Mouse (Mus musculus): ENCODE results near the gene 2310039H08Rik. TPM values are rescaled to one million over a fixed set of nuclear protein-coding genes. Genes with fewer than 3 reads are reported as not detected.
"Not testable (repeated sequence)": the region's sequence is repeated elsewhere in the genome, so short reads cannot be mapped to it uniquely, and the experiment has no call there.

The 2310039H08Rik gene
- total RNA-seq, 2 experiments from 2014 or later = 31.3 to 33.2 TPM

DNA sequence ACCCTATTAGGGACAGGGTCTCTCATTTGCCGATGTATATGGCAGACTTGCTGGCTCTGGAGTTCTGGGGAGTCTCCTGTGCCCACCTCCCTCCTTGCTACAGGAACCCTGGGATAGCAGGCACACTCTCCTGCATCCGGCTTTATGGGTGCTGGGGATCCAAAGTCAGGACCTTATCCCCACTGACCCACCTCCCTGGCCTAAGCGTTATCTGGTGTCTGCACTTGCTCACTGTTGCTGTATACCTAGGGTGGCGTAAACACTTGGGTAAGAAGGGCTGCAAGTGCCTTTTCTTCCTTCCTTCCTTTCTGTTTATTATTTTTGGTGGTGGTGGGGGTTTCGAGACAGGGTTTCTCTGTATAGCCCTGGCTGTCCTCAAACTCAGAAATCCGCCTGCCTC, 31.1 kb upstream of the 2310039H08Rik start:
- DNase-seq = no peak
- no peak for TF ChIP-seq CTCF (IDR thresholded peaks at IDR 0.05)
- H3K27ac ChIP-seq = no peak overlapping the region
- H3K4me3 ChIP-seq = no peak overlapping the region
- intact Hi-C loops (cut with DNase I) = no loop called here

DNA sequence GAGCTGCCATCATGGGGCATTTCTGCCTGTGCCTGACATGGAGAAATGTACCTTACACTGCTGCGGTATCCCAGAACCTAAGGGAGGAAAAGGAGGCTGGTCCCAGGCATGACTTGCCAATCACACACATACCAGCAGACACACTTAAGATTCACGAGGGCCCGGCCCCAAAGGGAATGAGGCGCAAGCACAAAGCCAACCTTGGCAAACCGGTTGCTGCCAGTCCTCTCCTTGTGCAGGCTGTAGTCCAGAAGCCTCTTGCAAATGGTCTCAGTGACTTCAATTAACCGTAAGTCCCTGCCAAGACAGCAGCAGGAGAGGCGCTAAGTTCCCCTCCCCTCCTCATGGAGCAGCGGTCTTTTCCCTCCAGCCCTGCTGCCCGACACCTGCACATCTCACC, 29.4 kb upstream of the 2310039H08Rik start:
- DNase-seq = no peak
- Histone ChIP-seq H3K4me3 (no peak overlapping the region), H3K27ac (no peak overlapping the region)
- intact Hi-C loops (cut with DNase I) = no loop called here
- no peak for TF ChIP-seq CTCF (IDR thresholded peaks at IDR 0.05)

DNA sequence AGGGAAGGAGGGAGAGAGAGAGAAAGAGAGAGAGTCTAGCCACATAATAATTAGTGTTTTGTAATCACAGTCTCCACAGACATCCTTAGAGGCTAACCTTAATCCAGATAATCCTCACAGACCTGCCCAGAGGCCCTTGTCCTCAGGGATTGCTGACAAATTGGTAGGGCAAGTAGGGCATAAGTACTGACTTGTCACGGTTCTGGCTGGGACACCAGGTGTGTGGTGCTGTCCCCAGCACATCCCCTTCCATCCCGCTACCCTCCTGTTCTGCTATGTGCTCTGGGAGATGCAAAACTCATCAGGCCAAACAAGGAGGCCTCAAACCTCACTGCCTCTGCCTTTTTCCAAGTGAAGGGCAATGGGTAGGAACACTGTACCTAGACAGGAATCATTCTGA, 26.9 kb upstream of the 2310039H08Rik start:
- no peak for DNase-seq
- intact Hi-C loops (cut with DNase I) = no loop called here
- no peak for TF ChIP-seq CTCF (IDR thresholded peaks at IDR 0.05)
- Histone ChIP-seq H3K4me3 (no peak overlapping the region), H3K27ac (no peak overlapping the region)

DNA sequence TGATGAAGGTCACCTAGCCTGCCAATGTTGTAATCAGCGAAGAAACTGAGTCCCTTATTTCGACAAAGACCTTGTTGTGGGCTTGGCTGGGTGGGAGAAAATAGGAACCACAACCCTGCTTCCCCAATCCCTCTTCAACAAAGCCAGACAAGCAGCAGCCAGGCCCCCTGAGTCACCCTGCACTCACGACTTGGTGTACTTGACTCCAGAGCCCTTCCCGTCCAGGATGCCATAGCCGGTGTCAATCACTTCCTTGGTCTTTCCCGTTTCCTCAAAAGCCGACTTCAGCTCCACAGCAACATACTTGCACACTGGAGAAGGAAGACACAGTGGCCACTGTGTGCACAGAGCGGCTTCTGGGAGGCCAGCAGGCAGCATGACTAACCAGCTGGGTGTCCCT, 25.2 kb upstream of the 2310039H08Rik start:
- Histone ChIP-seq H3K27ac (no peak overlapping the region), H3K4me3 (no peak overlapping the region)
- no peak for DNase-seq
- intact Hi-C loops (cut with DNase I) = no loop called here
- TF ChIP-seq CTCF (IDR thresholded peaks at IDR 0.05) = no peak

DNA sequence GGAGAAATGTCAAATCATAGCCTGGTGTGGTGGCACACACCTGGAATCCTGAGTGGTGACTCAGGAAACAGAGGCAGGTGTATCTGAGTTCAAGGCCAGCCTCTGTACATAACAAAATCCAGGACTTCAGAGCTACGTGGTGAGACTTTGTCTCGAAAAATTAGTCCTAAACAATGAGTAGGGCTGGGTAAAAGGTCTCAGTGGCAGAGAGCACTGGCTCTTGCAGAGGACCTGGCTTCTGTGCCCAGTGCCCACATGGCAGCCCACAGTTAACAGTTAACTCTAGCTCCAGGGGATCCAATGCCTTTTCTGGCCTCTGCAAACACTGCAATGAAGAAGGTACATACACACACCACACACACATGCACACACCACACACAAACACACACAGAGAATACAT, 24.6 kb upstream of the 2310039H08Rik start:
- no peak for DNase-seq
- TF ChIP-seq CTCF (IDR thresholded peaks at IDR 0.05) = no peak
- Histone ChIP-seq H3K27ac (no peak overlapping the region), H3K4me3 (no peak overlapping the region)
- intact Hi-C loops (cut with DNase I) = no loop called here

DNA sequence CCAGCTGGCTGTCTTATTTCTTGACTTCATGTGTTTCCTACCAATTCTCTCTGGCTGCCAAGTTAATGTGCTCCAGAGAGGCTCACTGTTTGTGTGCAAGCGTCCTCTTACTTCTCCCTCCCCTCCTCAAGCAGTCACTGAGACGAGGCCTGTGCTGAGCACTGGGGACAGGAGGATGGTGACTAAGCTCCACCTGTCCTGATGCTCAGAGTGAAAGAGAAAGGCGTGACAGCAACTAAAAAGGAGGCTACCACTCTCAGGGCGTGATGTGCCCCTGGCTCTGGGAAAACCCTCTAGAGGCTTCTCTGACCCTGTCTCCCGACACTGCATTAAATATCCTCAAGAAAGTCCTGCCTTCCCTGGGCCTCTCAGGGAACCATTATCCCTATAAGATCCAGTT, 23.2 kb upstream of the 2310039H08Rik start:
- intact Hi-C loops (cut with DNase I) = no loop called here
- no peak for DNase-seq
- Histone ChIP-seq H3K4me3 (no peak overlapping the region), H3K27ac (no peak overlapping the region)
- TF ChIP-seq CTCF (IDR thresholded peaks at IDR 0.05) = no peak

DNA sequence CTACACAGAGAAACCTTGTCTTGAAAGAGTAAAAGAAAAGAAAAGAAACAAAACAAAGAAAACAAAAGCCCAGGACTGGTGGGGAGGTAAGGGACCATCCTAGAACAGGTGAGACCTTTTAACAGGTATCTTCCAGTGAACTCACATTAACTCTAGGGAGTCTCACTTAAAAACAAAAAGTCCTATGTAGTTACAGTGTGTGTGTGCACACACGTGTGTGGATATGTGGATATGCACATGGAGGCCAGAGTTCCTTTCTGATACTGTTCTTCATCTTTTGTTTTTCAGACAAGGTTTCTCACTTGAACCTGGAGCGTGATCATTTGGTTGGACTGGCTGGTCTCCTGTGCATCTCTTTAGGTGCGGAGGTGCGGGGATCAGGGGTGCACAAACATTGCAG, 21.9 kb upstream of the 2310039H08Rik start:
- peak overlapping the region; percentile 87 for H3K4me3 ChIP-seq
- no peak for TF ChIP-seq CTCF (IDR thresholded peaks at IDR 0.05)
- peak overlapping the region; percentile 91; the same call in 1 of the 2 replicates for H3K27ac ChIP-seq
- no peak for DNase-seq
- intact Hi-C loops (cut with DNase I) = loop anchor here (5.0 kb wide), 1 partner anchor 68 kb away; the partner anchor contains the start of gene Klhdc3

DNA sequence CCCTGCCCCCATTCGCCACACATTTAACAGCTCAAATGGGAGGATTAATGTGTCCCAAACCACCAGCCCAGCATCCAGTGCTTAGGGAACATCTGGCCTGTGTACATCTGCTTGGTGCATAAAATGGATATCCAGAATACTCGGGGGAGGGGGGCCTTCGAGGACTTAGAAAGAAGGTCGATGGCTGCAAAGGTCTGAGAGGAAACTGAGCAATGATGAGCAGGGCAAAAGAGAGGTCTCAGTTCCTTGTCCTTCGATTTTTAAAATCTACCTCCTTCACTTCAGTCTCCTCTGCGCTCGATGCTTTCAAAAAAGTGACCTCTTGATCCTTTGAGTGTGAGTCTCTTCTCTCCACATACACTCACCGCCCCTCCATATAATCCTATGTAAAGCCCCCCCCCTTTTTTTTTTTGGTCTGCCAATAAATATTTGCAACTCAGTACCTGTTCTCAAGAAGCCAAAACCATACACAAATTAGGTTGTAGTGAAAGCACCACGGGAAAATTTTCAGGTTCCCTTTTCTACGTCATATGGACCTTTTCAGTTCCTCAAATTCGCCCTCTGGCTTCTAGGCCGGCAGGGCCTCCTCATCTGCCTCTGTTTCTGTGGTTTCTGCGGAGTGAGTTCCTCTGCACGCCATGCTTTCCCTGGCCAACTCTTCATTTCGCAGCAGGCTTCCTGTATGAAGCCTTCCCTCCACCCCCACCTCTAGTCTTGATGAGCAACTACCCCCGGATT, 21.2 kb upstream of the 2310039H08Rik start:
- intact Hi-C loops (cut with DNase I) = loop anchor here (5.0 kb wide), 1 partner anchor 69 kb away; the partner anchor contains the start of gene Klhdc3
- no peak for TF ChIP-seq CTCF (IDR thresholded peaks at IDR 0.05)

DNA sequence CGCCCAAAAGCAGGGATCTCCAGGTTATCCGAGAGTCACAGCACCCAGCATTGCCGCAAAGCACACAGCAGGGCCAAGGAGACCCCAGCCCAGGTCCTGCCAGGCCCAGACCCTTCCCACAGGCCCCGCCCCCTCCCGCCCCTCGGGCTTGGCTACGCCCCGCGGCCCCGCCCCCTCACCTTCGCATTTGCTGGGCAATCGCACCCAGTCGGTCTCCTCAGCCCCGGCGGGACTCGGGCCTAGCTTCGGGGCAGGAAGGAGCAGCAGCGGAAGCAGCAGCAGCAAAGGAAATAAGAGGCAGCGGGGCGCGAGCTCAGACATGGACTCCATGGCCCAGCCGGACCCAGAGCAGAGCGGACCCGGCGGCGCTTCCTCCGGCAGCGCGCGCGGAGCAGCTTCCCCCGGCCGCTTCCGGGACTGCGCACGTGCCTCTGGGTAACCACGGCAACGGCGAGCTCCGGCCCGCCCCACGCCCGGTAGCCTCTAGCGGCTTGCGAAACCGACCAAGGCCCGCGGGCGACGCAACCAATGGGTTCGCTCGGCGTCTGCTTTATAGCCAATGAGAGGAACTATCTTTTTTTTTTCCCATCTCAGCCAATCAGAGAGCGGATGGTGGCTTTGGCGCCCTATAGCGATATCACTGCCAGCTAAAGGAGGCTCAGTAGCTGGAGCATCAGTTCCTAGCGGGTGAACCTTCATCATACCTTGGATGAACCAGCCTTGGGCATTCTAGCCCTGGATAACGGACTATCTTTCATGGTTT, 20.5 kb upstream of the 2310039H08Rik start, which contains the start of gene Cnpy3:
Gene Cnpy3, minus strand, starts transcription at position 421 of the 763 bp plus-strand sequence.
- TF ChIP-seq CTCF (IDR thresholded peaks at IDR 0.05) = no peak
- Histone ChIP-seq H3K4me3 (peak within 1 kb of the TSS; percentile 87), H3K27ac (peak within 1 kb of the TSS; percentile 91)
- intact Hi-C loops (cut with DNase I) = loop anchor here (5.0 kb wide), 1 partner anchor 70 kb away; the partner anchor contains the start of gene Klhdc3
- DNase-seq = peak; percentile 99

More for the DNA sequence above, 21.2 kb upstream of the 2310039H08Rik start:
- Histone ChIP-seq H3K4me3 (peak overlapping the region; percentile 87), H3K27ac (peak overlapping the region; percentile 91)
- no peak for DNase-seq

DNA sequence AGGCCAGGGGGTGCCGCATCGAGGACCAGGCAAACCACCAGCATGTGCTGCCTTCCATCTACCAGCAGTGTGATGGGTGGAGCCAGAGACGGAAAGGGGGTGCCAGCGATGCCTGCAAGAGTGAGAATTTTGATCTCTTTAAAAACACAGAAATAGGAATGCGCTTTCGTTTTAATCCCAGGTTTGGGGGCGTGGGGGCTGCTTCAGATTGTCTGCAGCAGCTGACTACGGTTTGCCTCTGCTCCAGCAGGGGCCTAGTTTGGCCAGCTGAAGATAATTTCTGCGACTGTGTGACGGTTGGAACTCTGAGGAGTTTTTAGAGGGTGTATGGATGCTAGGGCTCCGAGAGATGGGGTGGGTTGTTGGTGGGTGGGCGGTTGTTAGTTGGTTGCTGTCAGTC, 13.7 kb upstream of the 2310039H08Rik start:
- no peak for TF ChIP-seq CTCF (IDR thresholded peaks at IDR 0.05)
- H3K4me3 ChIP-seq = no peak overlapping the region
- intact Hi-C loops (cut with DNase I) = no loop called here
- H3K27ac ChIP-seq = no peak overlapping the region
- no peak for DNase-seq

DNA sequence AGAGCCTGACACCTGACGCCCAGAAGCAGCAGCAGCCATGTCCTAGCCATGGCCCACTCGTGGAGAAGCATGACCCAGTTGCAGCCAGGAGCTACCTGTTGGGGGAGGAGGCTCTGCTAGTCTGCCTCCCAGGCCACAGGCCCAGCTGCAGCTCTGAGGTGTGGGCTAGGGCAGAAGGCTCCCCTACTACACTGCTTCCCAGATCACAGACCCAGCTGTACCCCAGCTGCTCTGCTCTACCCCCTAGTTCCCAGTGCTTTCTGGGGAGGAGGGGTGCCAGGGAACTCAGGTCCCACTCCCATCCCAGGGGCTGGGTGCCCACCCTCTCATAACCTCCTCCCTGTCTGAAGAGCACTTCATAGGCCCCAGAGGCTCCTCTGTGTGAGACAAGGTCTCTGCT, 8.9 kb upstream of the 2310039H08Rik start, which contains the start of gene Ptcra:
Gene Ptcra, minus strand, starts transcription at position 169 of the 400 bp plus-strand sequence.
- H3K27ac ChIP-seq = no peak within 1 kb of the TSS
- TF ChIP-seq CTCF (IDR thresholded peaks at IDR 0.05) = no peak
- intact Hi-C loops (cut with DNase I) = no loop called here
- no peak within 1 kb of the TSS for H3K4me3 ChIP-seq
- no peak for DNase-seq

DNA sequence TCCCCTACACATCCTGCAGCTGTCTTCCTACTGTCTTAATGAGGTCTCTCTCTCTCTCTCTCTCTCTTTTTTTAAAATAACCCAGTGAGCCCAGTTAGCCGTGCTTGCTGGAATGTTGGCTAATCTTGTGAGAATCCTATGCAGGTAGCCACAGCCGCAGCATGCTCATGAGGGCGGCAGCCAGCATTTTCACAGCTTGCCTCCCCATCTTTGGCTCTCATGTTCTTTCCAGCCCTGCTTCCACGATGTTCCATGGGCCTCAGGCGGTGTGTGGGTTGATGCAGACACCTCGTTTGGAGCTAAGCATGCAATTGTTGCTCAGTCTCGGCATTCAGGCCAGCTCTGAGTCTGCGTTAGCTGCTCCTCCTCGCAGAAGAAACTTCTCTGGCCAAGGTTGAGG, 7.5 kb upstream of the 2310039H08Rik start:
- H3K4me3 ChIP-seq; DNase-seq; H3K27ac ChIP-seq; intact Hi-C loops (cut with DNase I): not testable (repeated sequence)

DNA sequence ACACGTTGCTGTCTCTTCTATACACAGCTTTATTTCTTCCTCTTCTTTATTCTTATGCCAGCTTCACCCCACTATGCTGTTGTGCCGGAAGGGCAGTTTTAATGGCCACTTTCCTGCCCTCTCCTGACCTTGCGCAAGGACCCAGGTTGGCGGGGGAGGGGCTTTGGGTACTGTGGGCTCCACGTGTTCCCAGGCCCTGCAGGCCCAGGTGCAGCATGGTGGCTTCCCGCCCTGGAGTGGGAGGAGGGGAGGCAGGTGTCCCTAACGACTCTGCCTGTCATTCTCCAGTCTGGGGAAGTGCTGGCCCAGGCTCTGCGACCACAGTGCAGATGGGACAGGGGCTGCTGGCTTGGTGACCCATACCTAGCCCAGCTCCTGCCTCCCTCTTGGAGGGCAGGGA, 4.6 kb upstream of the 2310039H08Rik start:
- DNase-seq = no peak
- H3K4me3 ChIP-seq = no peak overlapping the region
- H3K27ac ChIP-seq = no peak overlapping the region
- intact Hi-C loops (cut with DNase I) = no loop called here
- TF ChIP-seq CTCF (IDR thresholded peaks at IDR 0.05) = no peak

Measured in gastrocnemius, adult 2 months (tissue).